Mouse (Mus musculus): ENCODE measurements at regions not wholly inside any gene's neighbourhood (a gene's known extent, or its start where the extent isn't known, plus 50 kb on each side); places are given as distances from the start of the nearest gene placed in this dataset.

GRCm38 (mm10) chr11:12180351-12180750, 141.9 kb upstream of the Grb10 start:
- DNase-seq = no peak

- DNase-seq = no peak
These were observed 133.9 kb upstream of the Grb10 start for GRCm38 (mm10) chr11:12172429-12172828.

- DNase-seq = no peak
These were observed 132.8 kb upstream of the Grb10 start for GRCm38 (mm10) chr11:12171312-12171711.

GRCm38 (mm10) chr11:12168432-12168831, 129.9 kb upstream of the Grb10 start:
- peak in 1 of 2 experiments; percentile 3 for DNase-seq
